Mouse (Mus musculus): ENCODE results near the gene 4930455H04Rik.

4930455H04Rik gene

DNA sequence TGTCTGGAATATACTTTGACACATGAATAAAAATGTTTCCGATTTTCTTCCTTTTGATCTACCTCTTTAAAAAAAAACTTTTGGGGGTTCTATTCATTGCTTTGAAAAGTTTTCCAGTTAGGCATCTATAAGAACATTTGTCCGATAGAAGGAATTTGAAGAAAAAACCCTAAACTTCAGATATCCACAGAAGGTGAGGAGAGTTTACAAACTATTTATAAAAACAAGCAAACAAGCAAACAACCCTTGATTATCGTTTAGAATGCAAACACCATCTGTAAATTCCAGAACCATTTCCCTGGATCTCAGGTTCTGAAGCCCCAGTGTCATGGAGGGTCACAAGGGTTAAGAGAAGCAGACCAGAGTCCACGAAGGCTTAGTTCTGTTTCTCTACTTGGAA, at the start of gene 4930455H04Rik:
TSS of gene 4930455H04Rik (plus strand) at position 301 of the 400 bp plus-strand sequence.
- DNase-seq (ENCODE audit: low spot score in 2 of 2): no peak

- DNase-seq (ENCODE audit: low spot score in 2 of 2): no peak
Observed at GRCm38 (mm10) chr3:116921535-116921934, 46.5 kb upstream of the 4930455H04Rik start.

DNA sequence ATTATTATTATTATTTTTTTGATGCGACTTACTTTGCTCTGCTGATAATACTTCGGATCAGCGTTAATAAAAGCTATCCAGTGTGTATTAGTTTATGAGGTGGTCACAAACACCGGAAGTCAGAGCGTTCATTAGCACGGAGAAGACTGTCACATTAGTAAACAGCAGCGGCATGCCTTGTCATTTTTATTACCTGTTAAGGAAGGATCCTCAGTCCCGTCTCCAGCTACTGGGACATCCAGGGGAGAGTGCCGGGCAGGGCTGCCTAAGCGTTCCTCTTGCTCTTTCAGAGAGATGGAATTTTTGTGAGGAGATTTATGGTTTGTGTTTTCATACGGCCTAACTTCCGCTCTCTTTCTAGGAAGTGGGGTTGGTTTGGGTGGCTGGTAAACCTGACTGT, 45.0 kb upstream of the 4930455H04Rik start:
- no peak for DNase-seq (ENCODE audit: low spot score in 2 of 2)

DNA sequence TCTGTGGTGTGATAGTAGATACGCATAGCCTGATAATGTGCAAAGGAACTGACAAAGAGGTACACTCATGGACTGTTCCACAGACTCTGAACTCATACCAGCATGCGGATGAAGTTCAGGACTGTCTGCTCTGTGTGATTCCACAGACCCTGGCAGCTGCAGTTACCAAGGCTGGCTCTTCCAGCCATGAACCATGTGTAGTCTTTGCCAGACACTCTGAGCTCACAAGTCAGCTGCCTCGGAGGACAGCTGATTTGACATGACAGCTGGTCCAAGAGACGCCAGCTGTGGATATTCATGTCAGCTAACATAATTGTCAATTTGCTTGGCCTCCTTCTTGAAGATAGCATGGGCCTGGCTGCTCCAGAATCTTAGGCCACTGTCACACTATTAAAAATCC, 39.1 kb upstream of the 4930455H04Rik start:
- DNase-seq (ENCODE audit: low spot score in 2 of 2): no peak

DNA sequence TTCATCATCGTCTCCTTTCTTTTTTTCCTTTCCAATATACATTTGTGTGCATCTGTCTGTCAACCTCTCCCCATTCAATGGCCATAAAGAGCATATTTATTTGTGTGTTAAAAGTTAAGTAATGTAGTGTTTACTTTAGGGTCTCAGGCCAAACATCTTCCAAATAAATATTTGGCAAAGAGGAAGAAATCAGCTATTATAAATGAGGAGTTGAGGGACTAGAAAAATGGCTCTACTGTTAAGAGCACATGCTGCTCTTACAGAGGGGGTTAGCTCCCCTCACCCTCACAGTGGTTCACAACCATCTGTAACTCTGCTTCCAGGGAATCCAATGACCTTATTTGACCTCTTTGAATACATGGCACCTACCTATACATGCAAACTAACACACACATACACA, 34.9 kb upstream of the 4930455H04Rik start:
- DNase-seq (ENCODE audit: low spot score in 2 of 2): no peak

DNA sequence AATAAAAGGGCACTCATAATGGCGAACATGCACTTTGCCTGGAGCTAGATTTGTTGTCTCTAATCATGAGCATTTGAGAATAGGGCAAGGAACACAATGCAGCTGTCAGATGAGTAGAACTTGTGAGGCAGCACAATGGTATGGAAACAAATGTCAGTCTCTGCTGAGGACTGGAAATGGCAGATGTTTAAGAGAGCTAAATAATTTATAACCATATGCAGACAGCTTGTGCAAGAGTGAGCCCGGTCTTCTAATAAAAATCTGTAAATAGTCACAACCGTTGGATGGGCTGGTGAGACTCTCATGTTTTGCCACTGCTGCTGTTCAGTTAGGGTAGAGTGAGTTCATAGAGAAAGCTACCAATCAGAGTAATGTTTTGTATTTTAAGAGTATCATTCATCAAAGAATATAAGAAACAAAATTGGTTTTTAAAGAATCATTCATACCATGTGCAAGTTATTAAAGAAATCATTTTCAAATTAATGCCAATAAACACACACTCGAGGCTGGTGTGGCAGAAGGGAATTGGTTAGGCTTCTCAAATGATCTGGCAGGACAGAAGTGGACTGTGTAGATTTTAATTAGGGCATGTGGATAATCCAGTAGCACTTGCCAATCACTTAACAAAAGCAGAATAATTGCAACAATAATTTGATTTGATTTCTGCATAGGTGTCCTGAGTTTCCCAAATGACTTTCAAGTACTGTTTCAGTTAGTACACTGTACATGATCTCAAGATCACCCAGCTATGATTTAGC, 31.0 kb upstream of the 4930455H04Rik start:
- DNase-seq (ENCODE audit: low spot score in 2 of 2): no peak

GRCm38 (mm10) chr3:116940804-116941558, 27.1 kb upstream of the 4930455H04Rik start:
- no peak for DNase-seq (ENCODE audit: low spot score in 2 of 2)

DNA sequence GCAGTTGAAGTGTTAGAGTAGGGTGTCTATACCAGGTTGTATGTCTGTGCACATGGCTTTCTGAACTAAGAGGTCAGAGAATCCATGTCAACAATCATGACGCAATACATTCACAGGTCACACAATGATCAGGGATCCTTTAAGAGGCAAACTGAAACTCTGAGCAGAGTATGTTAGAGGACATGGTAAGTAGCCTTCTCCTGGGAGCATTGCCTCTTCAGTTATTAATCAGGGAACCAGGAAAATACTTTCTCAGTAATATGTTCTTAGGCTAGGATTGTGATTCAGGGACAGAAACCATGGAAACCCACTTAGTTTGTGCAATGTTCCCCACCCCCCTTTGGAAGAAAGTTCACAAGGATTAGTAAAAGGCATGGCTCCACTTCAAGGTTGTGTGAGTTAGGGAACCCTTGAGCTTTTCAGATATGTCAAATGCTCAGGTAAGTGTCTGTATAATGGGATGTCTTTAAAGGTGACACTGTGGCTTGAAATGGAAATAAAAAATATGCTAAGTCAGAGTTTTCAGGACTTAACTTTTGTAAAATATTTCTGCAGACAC, 26.4 kb upstream of the 4930455H04Rik start:
- no peak for DNase-seq (ENCODE audit: low spot score in 2 of 2)

DNA sequence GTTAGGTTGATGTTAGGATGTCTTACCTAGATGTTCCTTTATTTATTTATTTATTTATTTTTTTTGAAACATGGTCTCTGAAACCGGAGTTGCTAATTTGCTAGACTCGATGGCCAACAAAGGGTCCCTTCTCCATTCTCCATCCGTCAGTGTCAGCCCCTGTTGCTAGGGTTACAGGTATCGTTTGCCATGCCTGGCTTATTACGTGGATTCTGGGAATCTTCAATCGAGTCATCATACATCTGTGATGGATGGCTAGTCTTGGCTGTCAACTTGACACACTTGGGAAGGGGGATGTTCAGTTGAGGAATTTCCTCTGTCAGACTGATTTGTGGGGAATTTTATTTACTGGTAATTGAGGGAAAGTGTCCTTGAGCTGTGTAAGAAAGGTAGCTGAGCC, 25.3 kb upstream of the 4930455H04Rik start:
- no peak for DNase-seq (ENCODE audit: low spot score in 2 of 2)

- no peak for DNase-seq (ENCODE audit: low spot score in 2 of 2)
Observed at GRCm38 (mm10) chr3:116943422-116943821, 24.6 kb upstream of the 4930455H04Rik start.

DNA sequence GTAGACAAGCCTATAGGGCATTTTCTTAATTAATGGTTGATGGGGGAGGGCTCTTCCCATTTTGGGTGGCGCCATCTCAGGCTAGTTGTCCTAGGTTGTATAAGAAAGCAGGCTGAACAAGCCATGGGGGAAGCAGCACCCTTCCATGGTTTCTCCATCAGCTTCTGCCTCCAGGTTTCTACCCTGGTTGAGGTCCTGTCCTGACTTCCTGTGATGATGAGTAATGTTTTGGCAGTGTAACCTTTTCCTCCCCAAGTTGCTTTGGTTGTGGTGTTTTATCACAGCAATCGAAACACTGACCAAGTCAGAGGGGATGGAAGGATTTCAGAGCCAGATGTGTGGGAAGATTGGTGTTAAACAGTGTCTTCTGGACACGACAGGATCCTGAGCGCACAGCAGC, 21.6 kb upstream of the 4930455H04Rik start:
- no peak for DNase-seq (ENCODE audit: low spot score in 2 of 2)

GRCm38 (mm10) chr3:116950665-116951115, 17.4 kb upstream of the 4930455H04Rik start:
- DNase-seq (ENCODE audit: low spot score in 2 of 2): no peak

- no peak for DNase-seq (ENCODE audit: low spot score in 2 of 2)
Observed at GRCm38 (mm10) chr3:116951489-116951888, 16.6 kb upstream of the 4930455H04Rik start.

DNA sequence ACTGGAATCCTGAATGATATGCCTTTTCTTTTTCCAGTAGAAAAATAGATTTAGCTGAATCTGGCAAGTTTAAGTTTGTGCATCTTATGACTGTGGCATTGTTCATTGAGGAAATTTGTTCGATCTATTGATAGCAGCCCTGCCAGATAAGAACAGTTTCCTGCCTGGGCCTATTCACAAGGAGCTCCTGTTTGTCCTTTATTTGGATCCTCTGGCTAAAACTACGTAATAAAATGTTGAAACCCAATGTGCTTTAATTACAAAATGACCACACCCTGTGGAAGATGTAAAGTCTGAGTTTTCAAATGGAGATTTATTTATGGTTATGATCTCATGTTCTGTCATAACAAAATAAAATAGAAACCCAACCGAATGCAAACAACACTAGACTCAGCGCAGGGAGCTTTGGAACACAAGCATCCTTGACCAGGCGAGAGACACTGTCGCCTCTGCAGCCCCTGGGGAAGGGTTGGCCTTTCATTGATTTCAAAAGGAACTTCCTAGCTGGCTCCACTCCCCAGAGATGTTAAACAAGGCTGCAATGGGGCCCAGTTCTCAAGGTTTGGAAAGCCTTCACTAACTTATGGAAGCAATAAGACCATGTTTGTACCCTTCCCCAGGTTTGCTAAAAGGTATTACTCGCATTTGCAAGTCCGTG, 15.7 kb upstream of the 4930455H04Rik start:
- DNase-seq (ENCODE audit: low spot score in 2 of 2): no peak

GRCm38 (mm10) chr3:116953366-116953765, 14.7 kb upstream of the 4930455H04Rik start:
- DNase-seq (ENCODE audit: low spot score in 2 of 2): no peak

DNA sequence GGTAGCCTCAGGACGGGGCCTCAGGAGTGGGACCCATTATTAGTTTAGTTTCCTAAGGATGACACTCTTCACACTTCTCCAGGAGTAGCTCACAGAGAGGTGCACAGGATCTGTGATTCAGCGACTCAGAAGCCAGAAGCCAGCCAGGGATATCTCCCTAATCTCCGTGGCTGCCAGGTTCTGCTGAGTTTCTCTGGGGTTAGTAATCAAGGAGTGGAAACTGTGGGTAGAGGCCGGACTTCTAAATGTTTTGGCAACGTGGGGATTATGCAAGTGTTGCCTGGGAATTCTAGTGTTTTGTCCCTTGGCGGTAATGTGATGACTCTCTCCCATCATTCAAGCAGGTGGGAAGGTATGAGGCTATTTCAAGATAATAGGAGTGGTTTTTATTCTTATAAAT, 13.0 kb upstream of the 4930455H04Rik start:
- DNase-seq (ENCODE audit: low spot score in 2 of 2): no peak

- DNase-seq (ENCODE audit: low spot score in 2 of 2): no peak
Observed at GRCm38 (mm10) chr3:116960414-116960813, 7.7 kb upstream of the 4930455H04Rik start.

DNA sequence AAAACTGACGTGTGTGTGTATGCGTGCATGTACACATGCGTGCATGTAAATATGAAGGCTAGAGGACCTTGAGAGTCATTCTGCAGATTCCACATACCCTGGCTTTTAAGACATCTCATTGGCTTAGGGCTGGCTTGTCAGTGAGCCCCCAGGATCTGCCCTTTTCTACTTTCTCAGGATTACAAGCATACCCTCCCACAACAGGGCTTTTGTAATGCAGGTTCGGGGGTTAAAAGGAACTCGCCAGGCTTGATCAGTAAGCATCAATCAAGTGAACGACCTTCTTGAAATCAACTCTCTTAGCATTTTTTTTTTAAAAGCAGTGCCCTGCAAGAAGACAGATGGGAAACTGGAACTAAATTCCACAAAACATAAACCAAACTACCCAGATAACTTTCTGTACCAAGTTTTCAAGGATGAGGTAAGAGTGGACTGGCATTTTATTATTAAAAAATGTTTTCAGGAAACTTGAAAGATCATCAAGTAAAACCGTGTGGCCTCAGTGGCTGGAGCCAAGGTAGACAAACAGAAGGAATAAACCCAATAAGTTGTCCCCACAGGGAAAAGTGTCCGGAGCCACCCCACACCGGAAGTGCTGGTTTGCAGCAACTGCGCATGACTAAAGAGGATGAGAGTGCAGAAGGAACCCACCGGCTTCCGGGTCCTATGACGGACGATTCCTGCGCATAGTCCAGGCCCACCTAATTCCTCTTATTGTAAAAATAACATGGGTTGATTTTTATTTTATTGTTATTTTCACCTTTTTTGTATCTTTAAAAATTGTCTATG, 6.5 kb upstream of the 4930455H04Rik start:
- no peak for DNase-seq (ENCODE audit: low spot score in 2 of 2)

GRCm38 (mm10) chr3:116963213-116963612, 4.9 kb upstream of the 4930455H04Rik start:
- no peak for DNase-seq (ENCODE audit: low spot score in 2 of 2)

- no peak for DNase-seq (ENCODE audit: low spot score in 2 of 2)
Observed at GRCm38 (mm10) chr3:116964426-116964825, 3.6 kb upstream of the 4930455H04Rik start.

DNA sequence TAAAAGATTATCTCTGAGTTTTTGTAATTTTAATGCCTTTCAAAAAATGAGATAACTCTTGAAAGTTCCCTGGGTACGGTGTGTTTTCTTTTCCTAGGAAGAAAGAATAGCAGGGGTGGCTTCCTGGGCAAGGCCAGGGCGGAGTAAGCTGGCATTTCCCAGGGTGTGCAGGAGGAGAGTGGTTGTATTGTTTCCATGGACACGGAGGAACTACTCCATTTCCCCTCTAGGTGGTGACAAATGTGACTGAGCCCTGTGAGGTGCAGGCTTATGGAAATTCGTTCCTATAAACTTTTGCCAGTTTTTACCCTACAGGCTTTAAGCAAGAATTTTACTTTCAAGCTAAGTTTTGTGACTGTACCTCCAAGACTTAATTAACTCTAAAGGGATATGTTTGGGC, 1.8 kb upstream of the 4930455H04Rik start:
- no peak for DNase-seq (ENCODE audit: low spot score in 2 of 2)

All from spleen, postnatal 14 days (tissue).